Mouse (Mus musculus): ENCODE results near the gene Tmem190.
"Not testable (repeated sequence)": the region's sequence is repeated elsewhere in the genome, so short reads cannot be mapped to it uniquely, and the experiment has no call there.

Tmem190 gene

DNA sequence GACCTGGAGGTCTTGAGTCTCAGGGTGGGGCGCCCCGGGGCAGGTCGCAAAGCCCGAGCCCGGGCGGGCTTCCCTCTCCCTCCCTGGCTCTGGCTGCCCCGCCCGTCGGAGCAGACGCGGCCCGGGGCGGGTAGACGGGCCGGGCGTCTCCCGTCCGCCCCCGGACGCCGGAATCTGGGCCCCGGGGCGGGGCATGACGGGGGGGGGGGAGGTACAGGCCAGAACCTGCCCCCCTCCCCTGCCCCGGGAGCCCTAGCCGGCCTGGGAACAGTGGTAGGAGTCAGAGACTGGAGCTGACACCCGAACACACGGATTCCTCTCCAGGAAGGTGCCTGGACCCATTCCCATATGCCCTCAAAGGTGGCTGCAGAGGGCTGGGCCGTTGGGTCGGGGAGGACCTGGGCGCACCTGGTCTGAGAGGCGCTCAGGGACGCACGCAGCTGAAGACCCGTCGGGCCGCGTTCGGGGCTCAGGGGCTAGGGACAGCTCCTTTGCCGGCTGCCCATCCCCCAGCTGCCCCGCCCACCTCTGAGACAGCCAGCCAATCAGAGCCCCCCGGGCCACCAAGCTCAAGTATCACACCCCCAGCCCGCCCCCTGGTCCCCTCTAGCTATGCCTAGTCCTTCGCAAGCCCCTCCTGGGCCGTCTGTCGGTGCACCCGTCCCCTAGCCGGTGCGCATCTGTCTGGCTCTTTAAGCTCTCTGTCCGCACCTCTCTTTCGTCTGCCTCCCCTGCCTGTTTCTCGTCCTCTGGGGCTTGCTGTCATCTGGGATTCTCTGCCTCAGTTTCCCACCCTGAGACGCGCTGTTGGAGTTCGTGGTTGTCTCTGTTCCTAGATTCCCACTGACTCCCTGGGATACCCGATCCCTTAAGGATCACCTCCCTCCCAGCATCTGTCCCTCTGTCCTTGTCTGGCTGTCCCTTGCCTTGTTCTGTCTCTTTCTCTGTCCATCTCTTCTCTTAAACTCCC lies 5.6 kb upstream of the Tmem190 start:
- DNase-seq: peak; percentile 11 to 21

DNA sequence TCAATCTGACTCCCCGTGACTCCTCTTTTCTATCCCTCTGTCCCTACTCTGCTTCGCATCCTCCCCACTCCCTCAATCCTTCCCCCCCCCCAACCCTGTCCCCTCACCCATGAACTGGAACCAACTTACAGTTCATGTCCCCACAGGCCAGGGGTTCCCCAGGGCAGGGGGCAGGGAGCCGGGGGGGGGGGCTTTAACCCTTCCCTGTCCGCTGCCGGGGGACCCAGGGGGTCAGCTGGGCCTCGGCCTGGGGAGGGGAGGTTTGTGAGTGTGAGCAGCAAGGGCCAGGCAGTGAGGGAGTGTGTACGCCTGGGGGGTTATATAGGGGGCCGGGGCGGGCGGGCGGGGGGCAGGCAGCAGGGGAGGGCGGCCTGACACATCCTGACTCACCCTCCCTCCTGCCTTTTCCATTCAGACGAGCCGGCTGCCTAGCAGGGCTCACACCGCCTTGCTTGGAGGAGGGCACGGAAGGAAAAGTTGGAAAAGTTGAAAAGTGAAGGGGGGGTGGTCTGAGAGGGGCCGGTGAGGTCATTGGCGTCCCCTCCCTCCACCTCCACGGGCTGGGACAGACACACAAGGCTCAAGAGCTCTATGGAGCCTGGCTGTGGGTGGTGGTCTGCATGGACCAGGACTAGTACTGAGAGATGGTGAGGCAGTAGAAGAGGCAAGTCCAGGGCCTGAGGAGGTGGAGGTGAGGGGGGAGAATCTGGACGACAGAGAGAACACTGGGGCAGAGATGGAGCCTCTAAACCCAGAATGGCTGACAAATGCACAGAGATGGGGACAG lies 4.7 kb upstream of the Tmem190 start:
- no peak for DNase-seq

DNA sequence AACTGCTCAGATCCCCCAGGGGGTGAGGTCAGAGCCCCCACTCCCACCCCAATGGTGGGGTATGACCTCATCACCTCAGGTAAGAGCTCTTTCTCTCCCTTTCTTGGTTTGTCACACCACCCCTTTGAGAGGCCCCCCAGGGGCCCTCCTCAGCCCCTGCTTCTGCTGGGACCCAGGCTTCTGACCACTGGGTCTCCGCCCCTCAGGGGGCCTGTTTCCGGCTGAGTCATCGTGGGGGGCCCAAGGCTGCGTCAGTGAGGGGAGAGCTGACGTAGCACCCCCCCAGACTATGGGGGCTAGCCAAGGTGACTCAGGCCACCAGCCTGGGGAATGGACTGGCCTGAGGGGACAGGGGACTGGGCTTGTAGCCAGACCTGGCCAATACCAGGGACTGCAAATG lies 2.8 kb upstream of the Tmem190 start:
- no peak for DNase-seq

DNA sequence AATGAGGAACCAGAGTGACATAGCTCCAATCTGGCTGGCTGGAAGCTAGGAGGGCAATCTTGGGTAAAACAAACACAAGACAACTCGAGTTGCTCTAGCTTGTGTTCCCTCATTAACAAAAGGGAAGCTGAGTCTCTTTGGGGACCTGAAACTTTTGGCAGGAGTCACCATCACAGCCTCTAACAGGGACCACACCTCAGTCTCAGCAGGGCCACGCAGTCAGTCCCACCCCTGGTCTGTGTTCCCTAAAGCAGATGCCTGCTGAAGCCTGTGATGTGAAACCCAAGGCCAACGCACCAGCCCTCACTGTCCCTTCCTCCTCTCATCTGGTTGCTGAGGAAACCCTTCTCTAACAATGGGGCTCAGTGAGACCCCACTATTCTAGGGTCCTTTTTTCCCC lies 607 bp upstream of the Tmem190 start:
- no peak for DNase-seq

DNA sequence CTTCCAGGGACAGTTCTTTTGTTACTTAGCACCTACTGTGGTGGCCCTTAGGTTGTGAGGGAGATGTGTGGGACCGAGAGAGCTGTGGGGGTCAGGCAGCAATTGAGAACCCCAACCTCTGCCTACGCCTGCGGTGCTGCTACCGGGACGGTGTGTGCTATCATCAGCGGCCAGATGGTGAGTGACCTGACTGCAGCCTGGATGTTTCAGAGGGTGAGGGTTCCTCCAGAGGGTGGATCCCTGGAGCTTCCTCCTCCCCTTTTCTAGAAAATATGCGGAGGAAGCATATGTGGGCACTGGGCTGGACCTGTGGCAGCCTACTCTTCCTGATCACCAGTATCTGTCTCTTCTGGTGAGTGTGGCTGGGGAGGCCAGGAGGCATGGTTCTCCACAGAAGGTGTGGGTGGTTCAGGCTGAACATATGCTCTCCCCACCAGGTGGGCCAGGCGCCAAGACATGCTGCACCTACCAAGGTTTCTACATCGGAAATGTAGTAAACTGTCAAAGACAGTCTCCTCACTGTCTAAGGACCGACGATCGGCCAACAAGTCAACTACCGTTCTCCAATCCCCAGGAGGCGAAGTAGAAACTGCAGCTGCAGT lies 1.0 kb downstream of the Tmem190 start:
- no peak for DNase-seq

DNA sequence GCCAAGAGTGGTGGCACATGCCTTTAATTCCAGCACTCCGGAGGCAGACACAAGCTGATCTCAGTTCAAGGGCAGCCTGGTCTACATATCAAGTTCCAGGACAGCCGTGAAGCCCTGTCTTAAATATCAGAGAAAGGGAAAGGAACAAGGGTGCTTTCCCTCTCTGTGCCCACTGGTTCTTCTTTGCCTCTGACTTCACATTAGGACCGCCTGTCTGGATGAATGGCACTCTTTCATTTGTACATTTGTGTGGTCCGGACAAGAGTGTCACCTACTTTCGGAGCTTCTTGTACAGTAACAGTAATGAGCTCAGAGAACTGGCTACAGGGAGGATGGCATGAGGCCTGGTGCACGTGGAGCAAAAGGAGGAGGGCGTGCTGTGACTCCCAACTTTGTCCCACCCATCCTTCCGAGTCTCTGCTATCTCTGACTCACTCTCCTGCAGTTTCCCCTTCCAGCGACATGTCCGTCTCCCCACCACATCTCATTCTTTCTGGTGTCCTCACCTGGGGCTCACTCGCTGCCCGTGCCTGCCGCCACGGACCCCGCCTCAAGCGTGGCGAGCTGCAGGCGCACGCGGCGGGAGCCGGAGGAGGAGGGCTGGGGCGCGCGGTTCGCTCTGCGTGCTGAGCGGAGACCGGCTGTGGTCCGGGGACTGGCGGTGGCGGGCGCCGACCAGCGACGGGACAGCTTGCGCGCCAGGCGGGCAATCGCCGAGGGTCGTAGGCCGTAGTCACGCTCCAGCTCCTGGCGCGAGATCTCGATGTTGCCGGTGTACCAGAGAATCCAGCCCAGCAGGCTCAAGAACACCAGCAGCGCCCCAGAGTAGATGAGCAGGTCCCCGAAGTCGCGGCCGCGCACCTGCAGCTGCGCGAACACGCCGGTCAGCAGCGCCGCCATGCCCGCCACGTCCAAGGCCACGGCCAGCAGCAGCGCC lies 6.0 kb downstream of the Tmem190 start:
- no peak for DNase-seq

DNA sequence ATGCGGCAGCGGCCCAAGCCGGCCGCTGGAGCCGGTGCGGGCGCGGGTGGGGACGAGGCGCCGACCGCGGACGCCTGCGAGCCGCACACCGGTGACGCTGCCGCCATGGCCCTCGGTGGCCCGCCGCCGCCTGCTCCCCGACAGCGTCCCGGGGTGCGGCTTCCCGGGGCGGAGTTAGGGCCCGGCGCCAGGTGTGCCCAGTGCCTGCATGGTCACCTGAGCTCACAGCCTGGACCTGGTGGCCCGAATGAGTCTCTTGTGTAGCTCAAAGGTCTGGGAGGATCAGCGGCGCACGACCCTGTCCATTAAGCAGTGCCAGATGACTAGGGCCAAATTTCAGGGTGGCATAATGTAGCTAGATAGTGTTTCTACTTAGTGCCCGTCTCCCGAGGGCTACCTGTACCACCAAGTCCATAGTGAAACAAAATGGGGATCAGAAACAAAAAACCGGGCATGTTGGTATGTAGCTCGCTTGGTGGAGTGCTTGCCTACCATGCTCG lies 6.7 kb downstream of the Tmem190 start, which contains the start of gene Tmem238:
Tmem238 (minus strand) TSS at position 221 of the 500 bp plus-strand sequence.
- DNase-seq: no peak

DNA sequence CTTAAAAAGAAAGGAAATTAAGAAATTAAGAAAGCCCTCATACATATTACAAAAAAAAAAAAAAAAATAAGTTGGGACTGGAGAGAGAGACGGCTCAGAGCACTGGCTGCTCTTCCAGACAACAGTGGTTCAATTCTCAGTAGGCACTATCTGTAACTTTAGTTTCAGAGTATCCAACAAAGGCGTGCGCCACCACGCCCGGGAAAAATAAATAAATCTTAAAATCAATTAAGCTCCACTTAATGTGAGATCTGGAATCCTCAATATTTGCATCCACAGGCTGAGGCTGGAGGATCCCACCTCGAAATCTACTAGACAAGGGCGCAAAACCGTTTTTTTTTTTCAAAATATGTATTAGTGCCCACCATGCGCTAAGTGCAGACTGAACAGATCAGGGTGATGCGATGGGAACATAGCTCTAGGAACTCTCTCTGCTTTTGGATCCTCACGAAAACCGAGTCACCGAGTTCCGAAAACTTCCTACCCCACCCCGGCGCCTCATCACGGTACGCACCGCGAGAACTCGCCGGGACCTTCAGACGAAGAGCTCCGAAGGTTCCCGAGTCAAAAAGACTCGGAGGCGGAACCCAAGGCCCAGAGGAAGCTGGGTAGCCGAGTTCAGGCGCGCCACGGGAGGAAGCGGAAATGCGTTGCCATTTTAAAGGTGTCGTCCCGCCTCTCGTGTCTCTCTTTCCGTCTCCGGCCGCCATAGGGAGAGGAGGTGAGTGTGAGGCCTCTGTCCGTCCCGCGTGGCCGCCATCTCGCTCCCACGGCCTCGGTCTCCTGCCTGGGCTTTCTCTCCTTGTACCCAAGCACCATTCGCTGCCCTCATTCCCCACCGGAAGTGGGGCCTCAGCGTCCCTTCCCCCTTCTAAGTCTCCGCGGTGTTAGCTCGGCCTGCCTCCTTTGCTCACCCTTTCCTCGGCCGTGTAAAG lies 9.8 kb downstream of the Tmem190 start, which contains the start of gene Rpl28:
Rpl28 (plus strand) TSS at position 597 of the 935 bp plus-strand sequence.
- peak; percentile 91 to 93 for DNase-seq

DNA sequence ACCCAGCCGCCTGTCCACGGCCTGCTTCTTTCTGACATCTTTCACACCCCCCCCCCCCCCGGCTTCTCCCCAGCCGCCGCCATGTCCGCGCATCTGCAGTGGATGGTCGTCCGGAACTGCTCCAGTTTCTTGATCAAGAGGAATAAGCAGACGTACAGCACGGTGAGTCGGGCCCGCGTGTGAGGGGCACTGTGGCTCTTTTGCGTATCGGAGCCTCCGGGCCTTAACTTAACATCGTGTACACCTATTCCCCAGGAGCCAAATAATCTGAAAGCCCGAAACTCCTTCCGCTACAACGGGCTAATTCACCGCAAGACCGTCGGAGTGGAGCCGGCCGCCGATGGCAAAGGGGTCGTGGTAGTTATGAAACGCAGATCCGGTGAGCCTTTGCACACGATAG lies 10.5 kb downstream of the Tmem190 start:
- not testable (repeated sequence) for DNase-seq

DNA sequence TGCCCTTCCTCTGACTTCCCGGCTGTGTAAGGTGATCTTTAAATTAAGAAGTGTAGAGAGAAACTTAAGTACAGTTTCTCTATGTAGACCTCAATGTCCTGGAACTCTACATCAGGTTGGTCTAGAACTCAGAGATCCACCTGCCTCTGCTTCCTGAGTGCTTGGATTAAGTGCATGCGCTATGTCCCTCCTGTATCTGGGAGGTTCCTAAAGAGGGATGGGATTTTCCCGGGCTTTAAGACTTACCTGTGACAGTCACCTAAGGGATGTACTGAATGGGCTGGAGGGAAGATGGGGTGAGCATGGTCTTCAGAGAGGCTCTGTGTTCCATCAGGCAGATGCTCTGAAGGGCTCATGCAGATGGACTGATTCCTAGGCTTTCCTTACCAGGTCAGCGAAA lies 10.9 kb downstream of the Tmem190 start:
- no peak for DNase-seq

DNA sequence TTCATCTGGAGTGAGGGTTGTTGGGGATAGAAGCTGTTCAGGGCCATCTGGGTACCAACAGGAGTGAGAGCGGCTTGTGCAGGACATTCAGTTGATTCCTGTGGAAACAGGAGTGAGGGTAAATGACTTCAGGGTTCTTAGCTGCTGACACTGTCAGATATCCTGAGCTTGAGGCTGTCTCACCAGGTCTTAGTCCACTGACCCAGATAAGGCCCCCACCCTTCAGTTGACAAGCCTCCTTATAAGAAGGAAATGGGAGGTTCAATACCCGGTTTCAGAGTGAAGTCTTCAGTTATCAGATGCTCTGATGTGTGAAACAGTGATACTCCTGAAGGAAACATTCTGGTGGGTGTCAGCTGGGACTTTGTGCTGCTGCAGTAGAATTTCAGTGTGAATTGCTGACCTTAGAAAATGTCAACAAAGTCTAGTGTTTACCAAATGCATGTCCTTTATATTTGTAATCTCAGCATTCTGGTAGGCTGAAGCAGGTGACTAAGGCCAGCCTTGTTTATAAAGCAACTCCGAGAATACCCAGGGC lies 12.0 kb downstream of the Tmem190 start:
- no peak for DNase-seq

DNA sequence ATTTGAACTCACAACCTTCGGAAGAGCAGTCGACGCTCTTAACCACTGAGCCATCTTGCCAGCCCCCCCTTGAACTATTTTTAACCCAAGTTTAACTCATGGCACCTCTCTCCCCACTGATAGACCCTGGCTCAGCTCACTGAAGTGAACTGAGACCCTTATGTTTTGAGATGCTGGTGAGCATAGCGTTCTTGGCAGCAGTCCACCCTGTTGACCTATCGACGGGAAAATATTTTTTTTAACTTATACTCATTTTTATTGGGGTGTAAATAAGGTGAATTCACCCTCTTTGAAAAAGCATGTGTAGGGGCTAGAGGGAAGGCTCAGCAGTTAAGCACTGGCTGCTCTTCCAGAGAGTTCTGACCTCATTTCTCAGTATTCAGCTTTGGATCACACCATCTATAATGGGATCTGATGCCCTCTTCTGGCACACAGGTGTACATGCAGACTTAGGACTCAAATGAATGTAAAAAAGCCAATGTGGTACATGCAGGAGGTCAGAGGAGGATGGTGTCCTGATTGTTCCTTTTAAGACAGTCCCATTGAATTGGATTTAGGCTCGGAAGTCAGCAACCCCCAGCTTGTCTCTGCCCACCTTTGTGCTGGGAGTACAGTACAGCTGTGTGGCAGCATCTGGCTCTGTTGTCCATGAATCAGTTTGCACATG lies 13.2 kb downstream of the Tmem190 start:
- DNase-seq: no peak

DNA sequence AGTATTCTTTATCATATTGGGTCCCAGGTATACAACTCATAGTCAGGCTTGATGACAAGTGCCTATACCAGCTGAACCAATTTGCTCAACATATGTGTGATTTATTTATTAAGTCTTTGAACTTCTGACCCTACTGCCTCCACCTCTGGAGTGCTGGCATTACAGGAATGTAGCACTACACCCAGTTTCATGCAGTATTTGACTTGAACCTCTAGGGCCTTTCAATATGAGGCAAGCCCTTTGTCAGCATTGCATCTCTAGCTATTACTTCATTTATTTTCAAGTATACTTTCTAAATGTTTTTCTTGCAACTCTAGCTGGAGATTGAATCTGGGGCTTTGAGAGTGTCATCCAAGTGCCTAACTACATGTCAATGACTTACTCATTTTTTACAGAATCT lies 19.5 kb downstream of the Tmem190 start:
- DNase-seq: no peak

DNA sequence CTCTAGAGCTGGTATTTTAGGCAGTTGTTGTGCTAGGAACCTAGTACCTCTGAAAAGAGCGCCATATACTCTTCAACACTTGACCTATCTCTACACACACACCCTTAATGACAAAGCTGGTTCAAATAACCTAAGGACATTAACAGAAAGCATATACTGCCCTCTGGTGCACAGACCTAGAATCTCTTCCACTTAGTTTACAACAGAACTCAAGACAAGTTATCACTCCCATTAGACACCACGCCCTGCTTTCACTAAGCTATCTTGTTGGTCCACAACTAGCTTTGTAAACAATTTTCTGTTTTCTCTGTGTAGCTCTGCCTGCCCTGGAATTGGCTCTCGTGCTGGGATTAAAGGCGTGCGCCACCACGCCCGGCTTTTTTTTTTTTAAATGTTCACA lies 24.0 kb downstream of the Tmem190 start:
- DNase-seq: no peak

DNA sequence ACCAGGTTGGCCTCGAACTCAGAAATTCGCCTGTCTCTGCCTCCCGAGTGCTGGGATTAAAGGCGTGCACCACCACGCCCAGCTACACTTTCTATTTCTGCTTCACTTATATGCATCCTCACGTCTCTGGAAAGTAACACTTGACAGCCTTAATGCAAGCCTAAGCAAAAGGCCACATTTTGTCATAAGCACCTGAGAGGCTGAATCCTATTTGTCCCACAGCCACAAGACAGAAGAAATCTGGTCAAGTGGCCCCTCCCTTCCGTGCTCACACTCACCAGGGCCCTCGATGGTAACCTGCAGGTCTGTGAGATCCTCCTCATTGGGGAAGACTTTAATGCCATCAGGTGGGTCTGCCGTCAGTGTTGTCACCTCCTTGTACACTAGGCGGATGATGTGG lies 28.4 kb downstream of the Tmem190 start:
- not testable (repeated sequence) for DNase-seq

DNA sequence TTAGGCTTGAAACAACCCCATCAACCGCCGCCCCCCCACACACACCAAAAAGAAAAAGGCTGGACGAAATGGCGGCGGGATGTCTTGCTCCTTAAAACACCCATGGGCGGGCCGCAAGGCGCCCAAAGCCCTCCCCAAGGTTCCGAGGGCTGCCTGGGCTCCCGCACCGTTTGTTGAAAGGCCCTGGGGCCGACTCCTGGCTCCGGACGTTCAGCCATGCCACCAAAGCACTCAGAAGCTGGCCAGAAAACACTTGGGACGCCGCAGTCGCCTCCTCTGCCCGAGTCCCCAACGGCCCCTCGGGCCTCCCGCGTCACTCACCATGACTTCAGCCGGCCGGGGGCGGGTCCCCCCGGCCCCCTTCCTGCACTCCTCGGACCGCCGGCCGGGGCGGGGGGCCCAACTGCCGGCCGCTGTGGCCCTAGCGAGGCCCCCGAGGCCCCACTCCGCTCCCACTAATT lies 29.1 kb downstream of the Tmem190 start:
- peak; percentile 44 to 59 for DNase-seq

DNA sequence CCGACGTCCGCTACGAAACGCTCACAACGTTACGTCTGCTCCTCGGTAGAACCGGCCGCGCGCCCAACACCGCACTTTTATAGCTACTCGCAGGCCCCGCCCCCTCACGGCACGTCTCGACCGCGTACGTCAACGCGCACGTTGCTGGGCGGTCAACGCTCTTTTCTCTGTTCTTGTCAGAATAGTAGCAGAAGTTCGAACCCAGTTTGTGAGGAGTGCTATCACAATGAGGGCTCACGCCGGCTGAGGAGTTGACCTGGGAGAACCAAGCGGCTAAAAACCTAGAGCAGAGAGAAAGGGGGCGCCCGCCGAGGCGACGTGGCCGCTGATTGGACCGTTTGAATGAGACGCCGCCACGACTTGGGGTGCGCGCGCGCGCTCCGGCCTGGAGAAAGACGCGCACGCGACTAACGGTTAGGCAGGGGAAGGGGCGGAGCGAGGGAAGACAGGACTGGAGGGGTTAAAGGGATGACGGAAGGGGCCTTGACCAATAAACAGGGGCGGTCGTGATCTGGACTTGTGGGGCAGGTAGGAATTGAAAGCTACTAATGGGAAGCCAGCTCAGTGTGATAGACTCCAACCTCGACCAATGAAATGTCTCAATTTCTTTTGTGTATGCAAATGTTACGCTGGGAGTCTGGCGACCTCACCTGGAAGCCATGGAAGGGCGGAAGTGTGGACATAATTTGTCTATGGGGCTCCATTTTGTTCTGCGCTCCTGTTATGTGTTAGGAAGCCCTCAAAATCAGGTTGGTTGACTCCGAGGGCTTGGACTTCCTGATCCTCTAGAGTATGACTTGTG lies 29.8 kb downstream of the Tmem190 start, which contains the start of gene Ube2s:
Ube2s (minus strand) TSS at position 288 of the 802 bp plus-strand sequence.
- DNase-seq: peak; percentile 97 to 99

DNA sequence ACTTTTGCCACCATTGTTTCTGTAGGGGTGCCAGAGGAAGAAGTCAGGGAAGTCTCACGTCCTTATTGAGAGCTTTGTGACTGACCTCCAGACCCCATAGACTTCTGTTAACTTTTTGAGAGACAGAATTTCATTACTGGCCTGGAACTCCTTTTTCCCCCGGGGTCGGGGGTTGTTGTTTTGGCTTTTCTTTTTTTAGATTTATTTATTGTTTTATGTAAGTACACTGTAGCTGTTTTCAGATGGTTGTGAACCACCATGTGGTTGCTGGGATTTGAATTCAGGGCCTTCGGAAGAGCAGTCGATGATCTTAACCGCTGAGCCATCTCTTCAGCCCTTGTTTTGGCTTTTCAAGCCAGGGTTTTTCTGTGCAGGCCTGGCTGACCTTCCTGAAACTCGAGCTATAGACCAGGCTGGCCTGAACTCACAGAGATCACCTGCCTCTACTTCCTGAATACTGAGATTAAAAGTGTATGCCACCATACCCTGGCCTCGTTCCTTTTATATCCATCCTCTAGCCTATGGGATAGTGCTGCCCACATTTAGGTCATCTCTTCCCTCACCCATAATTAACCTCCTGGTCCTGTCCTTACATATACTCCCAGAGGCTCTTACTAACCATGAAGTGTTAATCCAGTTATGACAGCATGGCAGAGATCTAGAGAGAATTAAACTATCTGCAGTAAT lies 30.5 kb downstream of the Tmem190 start:
- DNase-seq: peak in 1 of 2 experiments; percentile 19

Data from thymus, adult 18-20 months (tissue).